Mouse (Mus musculus) central nervous system, embryonic 11.5 days (tissue): ENCODE results near the gene Ttpal. TPM values are rescaled to one million over a fixed set of nuclear protein-coding genes. Genes with fewer than 3 reads are reported as not detected.

Source experiments
- polyA plus RNA-seq: library from polyadenylated mRNA; depleted of rRNA; stranded (reverse); fragments of >200 nt; gene quantifications from 2 replicates; pipeline ENCODE4 v1.2.3, GENCODE M21; 2012; rRNA removed

The Ttpal gene
- 21.3 and 24.9 TPM in 2 replicates for polyA plus RNA-seq

GRCm38 (mm10) chr2:163602101-163602971, at the start of gene Ttpal:
Gene Ttpal, plus strand, starts transcription at chr2:163602314.

GRCm38 (mm10) chr2:163644575-163645385, 42.7 kb downstream of the Ttpal start, which contains the start of gene Serinc3:
Gene Serinc3, minus strand, starts transcription at chr2:163645131.

GRCm38 (mm10) chr2:163657975-163658886, 56.1 kb downstream of the Ttpal start, which contains the start of gene Pkig:
Gene Pkig, plus strand, starts transcription at chr2:163658386.

Other genes starting within 250 kb of the Ttpal start
- gene Jph2, start 204.3 kb upstream of the Ttpal start, polyA plus RNA-seq: 1.7 and 3.6 TPM in 2 replicates
- gene Oser1, start 177.6 kb upstream of the Ttpal start, polyA plus RNA-seq: 19.1 and 40.1 TPM in 2 replicates
- gene Gdap1l1, start 163.8 kb upstream of the Ttpal start, polyA plus RNA-seq: 31.5 and 66.1 TPM in 2 replicates
- 5.9 and 6.2 TPM in 2 replicates for gene Fitm2, start 129.7 kb upstream of the Ttpal start, polyA plus RNA-seq
- gene R3hdml, start 110.0 kb upstream of the Ttpal start, polyA plus RNA-seq: 0.09 TPM in 1 of 2 replicates, not detected in the other
- 1.2 and 1.7 TPM in 2 replicates for gene Hnf4a, start 95.5 kb upstream of the Ttpal start, polyA plus RNA-seq
- 47.5 and 90.8 TPM in 2 replicates for gene Serinc3, start 42.8 kb downstream of the Ttpal start, polyA plus RNA-seq
- gene Pkig, start 56.1 kb downstream of the Ttpal start, polyA plus RNA-seq: 76.3 and 88.1 TPM in 2 replicates
- gene Ada, start 147.9 kb downstream of the Ttpal start, polyA plus RNA-seq: 4.8 and 6.0 TPM in 2 replicates
- 0.05 and 0.20 TPM in 2 replicates for gene Ccn5, start 218.5 kb downstream of the Ttpal start, polyA plus RNA-seq